Mouse (Mus musculus) embryo, embryonic 11.5 days (tissue): ENCODE data around the gene Abcb1a.
"Not testable (repeated sequence)": the region's sequence is repeated elsewhere in the genome, so short reads cannot be mapped to it uniquely, and the experiment has no call there.

Experiments used
- DNase-seq: peaks from one replicate; pipeline ENCODE4 v3.0.0-alpha.2; 2012; ENCODE audit warnings: low read depth, low spot score

The Abcb1a gene

GRCm38 (mm10) chr5:8727760-8728159 is 67.9 kb downstream of the Abcb1a start:
- no peak for DNase-seq

- DNase-seq, result no peak
These were observed 72.8 kb downstream of the Abcb1a start for GRCm38 (mm10) chr5:8732639-8733038.

GRCm38 (mm10) chr5:8733307-8733706 is 73.4 kb downstream of the Abcb1a start:
- DNase-seq, result not testable (repeated sequence)

GRCm38 (mm10) chr5:8736389-8736788 is 76.5 kb downstream of the Abcb1a start:
- DNase-seq, result no peak

- no peak for DNase-seq
These were observed 77.2 kb downstream of the Abcb1a start for GRCm38 (mm10) chr5:8737062-8737461.

- not testable (repeated sequence) for DNase-seq
These were observed 87.4 kb downstream of the Abcb1a start for GRCm38 (mm10) chr5:8747244-8747643.

GRCm38 (mm10) chr5:8772866-8773265 is 113.0 kb downstream of the Abcb1a start:
- no peak for DNase-seq

- no peak for DNase-seq
These were observed 118.4 kb downstream of the Abcb1a start for GRCm38 (mm10) chr5:8778311-8778710.

- DNase-seq, result no peak
These were observed 118.9 kb downstream of the Abcb1a start for GRCm38 (mm10) chr5:8778751-8779150.

- DNase-seq, result no peak
These were observed 132.4 kb downstream of the Abcb1a start for GRCm38 (mm10) chr5:8792281-8792680.
